Mouse (Mus musculus) embryonic stem cell, embryonic (primary cell): Measurements from ENCODE around the gene Gm21425.
"Not testable (repeated sequence)": the region's sequence is repeated elsewhere in the genome, so short reads cannot be mapped to it uniquely, and the experiment has no call there.

ENCODE experiments used
- CTCF ChIA-PET, 4 experiments: fragments of 300-600 bp in 2 of 4; fragments of 350-600 bp in 2 of 4; sonication (Branson Sonifier 250); formaldehyde crosslinking; loops; one replicate each; lab custom pipeline; 2022; ENCODE audit warnings: inconsistent platforms in 2 of 4; lab: Charles Lee
- POLR2A ChIA-PET, 4 experiments: fragments of 300-600 bp in 2 of 4; fragments of 350-600 bp in 2 of 4; sonication (Branson Sonifier 250); formaldehyde crosslinking; loops; one replicate each; lab custom pipeline; 2022; ENCODE audit warnings: antibody characterized with exemption in 4 of 4, inconsistent platforms in 1 of 4; lab: Charles Lee

Gene Gm21425

GRCm38 (mm10) chrY:13161668-13162067 is at the start of gene Gm21425:
Gm21425 (plus strand) TSS chrY:13161968.
- CTCF ChIA-PET, POLR2A ChIA-PET: not testable (repeated sequence)

DNA sequence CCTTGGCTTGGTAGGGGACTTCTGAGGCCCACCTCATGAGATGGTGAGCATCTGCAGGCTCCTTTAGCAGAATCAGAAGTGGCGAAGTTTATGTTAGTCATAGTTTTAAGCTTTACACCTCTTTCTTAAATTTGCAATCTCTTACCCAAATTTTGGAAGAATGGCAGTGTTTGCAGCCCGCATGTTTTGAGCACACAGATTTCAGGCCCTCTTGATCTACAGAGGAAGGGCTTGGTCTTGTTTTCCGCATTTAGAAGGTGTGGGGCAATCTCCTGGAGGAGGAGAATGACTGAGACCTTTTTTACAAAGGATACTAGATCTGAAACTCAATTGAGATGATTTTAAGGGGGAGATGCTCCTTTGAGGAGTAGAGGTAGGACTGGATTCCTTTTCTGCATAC is 28.4 kb upstream of the Gm21425 start, which contains the start of gene Gm21891:
Gene Gm21891 (minus strand): TSS at position 101 of the 400 bp plus-strand sequence.
- CTCF ChIA-PET, POLR2A ChIA-PET: not testable (repeated sequence)
